Mouse (Mus musculus): ENCODE measurements at regions not wholly inside any gene's neighbourhood (a gene's known extent, or its start where the extent isn't known, plus 50 kb on each side); places are given as distances from the start of the nearest gene placed in this dataset.
"Not testable (repeated sequence)": the region's sequence is repeated elsewhere in the genome, so short reads cannot be mapped to it uniquely, and the experiment has no call there.

GRCm38 (mm10) chr7:60293556-60293955 is 153.5 kb upstream of the Snrpn start:
- DNase-seq (ENCODE audit: low read depth, low spot score), result no peak

- DNase-seq (ENCODE audit: low read depth, low spot score), result peak; percentile 37
These were observed 104.3 kb upstream of the Snrpn start for GRCm38 (mm10) chr7:60244187-60244866.

- DNase-seq (ENCODE audit: low read depth, low spot score), result peak; percentile 44
These were observed 103.7 kb upstream of the Snrpn start for GRCm38 (mm10) chr7:60243746-60244145.

DNA sequence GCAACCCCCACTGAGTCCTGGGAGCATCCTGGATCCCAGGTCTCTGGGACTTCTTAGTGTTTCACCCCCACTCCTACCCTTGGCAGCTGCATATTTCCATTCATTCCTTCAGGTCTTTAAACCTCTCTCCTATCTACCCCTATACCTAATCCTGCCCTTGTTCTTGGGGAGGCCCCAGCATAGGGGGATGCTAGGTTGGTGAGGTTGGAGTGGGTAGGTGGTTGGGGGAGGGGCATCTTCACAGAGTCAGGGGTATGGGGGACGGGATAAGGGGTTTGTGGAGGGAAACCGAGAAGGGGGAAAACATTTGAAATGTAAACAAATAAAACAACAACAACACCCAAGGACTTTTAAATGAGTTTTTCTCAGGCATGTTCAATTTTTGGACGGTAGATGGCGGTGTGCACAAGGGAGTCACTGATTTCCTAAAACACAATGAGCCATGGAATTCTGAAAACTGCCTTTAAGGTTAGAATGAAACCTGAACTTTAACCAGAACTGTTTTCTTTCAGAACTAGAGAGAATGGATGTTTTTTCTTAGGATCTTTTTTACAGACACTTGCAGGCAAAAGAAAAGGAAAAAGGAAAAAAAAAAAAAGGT is 98.7 kb upstream of the Snrpn start:
- not testable (repeated sequence) for DNase-seq (ENCODE audit: low read depth, low spot score)

- not testable (repeated sequence) for DNase-seq (ENCODE audit: low read depth, low spot score)
These were observed 76.6 kb upstream of the Snrpn start for GRCm38 (mm10) chr7:60216358-60217273.

Measured in retina, adult 2 months (tissue).